Mouse (Mus musculus): ENCODE measurements at regions not wholly inside any gene's neighbourhood (a gene's known extent, or its start where the extent isn't known, plus 50 kb on each side); places are given as distances from the start of the nearest gene placed in this dataset.

DNA sequence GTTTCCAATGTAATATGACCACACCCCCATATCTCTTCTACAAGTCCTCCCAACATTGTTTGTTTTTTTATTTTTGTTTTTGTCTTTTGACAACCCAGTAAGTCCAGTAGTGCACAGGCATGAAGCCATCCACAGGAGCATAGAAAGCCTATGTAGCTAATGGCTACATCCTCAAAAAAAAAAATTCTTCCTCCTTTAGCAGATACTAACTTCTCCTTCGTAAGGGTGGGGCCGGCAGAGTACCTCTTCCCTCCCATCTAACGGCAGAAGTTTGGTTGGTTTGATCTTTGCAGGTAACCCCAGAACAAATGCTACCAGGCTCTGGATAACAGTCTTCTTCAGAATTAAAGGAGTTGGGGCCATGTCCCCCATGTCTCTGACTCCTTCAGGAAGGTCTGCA lies 158.9 kb downstream of the Ly86 start:
- 84% methylated on average over 3 of the region's 3 CpGs for WGBS
- Histone ChIP-seq H3K4me2 (no peak overlapping the region), H3K4me3 (ENCODE audit: low read depth, low read length) (no peak overlapping the region), H3K27me3 (ENCODE audit: insufficient read depth, low read length) (no peaks in the 10 kb centered on the region), H3K36me3 (ENCODE audit: insufficient read depth) (no peaks in the 10 kb centered on the region), H3K4me1 (ENCODE audit: insufficient read depth) (peaks cover 34% of the 10 kb centered on the region), H3K9ac (no peak overlapping the region), H3K9me3 (ENCODE audit: low read depth, low read length) (no peaks in the 10 kb centered on the region), H3K27ac (ENCODE audit: low read depth) (no peak overlapping the region)
- DNase-seq (no peak), ATAC-seq (ENCODE audit: insufficient read depth) (no peak)
- TF ChIP-seq CTCF (IDR thresholded peaks at IDR 0.05; ENCODE audit: low read depth), result no peak

GRCm38 (mm10) chr13:37504373-37504772 lies 159.4 kb downstream of the Ly86 start:
- no peaks in the 10 kb centered on the region for H3K36me3 ChIP-seq (ENCODE audit: insufficient read depth)
- 67% methylated on average over 10 of the region's 10 CpGs for WGBS
- peaks cover 38% of the 10 kb centered on the region for H3K4me1 ChIP-seq (ENCODE audit: insufficient read depth)
- ATAC-seq (ENCODE audit: insufficient read depth) (no peak), DNase-seq (peak; percentile 31)
- no peak overlapping the region for H3K9ac ChIP-seq
- H3K4me3 ChIP-seq (ENCODE audit: low read depth, low read length), result no peak overlapping the region
- no peak overlapping the region for H3K27ac ChIP-seq (ENCODE audit: low read depth)
- no peaks in the 10 kb centered on the region for H3K27me3 ChIP-seq (ENCODE audit: insufficient read depth, low read length)
- no peak overlapping the region for H3K4me2 ChIP-seq
- no peak for TF ChIP-seq CTCF (IDR thresholded peaks at IDR 0.05; ENCODE audit: low read depth)
- no peaks in the 10 kb centered on the region for H3K9me3 ChIP-seq (ENCODE audit: low read depth, low read length)

DNA sequence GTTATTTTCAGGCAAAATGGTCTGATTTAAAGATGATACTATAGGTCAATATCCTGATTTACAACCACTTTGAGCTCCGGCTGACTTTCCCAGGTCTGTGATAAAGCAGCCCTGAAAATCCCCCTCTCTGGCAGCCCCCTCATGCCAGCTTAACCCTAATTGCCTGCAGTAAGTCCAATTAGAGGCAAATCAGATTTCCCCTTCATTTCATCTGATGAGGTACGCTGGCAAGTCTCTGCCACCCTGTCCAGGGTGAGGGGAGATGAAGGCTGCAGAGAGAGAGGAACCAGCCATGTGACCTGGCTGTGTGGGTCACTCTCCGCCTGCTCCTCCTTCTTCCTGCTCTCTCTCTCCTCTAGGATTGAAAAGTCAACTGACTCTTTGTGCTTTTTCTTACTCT lies 160.6 kb downstream of the Ly86 start:
- Histone ChIP-seq H3K9me3 (ENCODE audit: low read depth, low read length) (no peaks in the 10 kb centered on the region), H3K27me3 (ENCODE audit: insufficient read depth, low read length) (no peaks in the 10 kb centered on the region), H3K4me1 (ENCODE audit: insufficient read depth) (peaks cover 49% of the 10 kb centered on the region), H3K4me3 (ENCODE audit: low read depth, low read length) (no peak overlapping the region), H3K36me3 (ENCODE audit: insufficient read depth) (no peaks in the 10 kb centered on the region), H3K27ac (ENCODE audit: low read depth) (peak overlapping the region; percentile 79; the same call in 1 of the 2 replicates), H3K9ac (no peak overlapping the region; the same call in 1 of the 2 replicates), H3K4me2 (no peak overlapping the region)
- no peak for ATAC-seq (ENCODE audit: insufficient read depth)
- TF ChIP-seq CTCF (IDR thresholded peaks at IDR 0.05; ENCODE audit: low read depth), result no peak
- WGBS, result 80% methylated on average over 3 of the region's 3 CpGs
- no peak for DNase-seq

GRCm38 (mm10) chr13:37506046-37506445 lies 161.0 kb downstream of the Ly86 start:
- Histone ChIP-seq H3K9me3 (ENCODE audit: low read depth, low read length) (no peaks in the 10 kb centered on the region), H3K4me1 (ENCODE audit: insufficient read depth) (peaks cover 49% of the 10 kb centered on the region), H3K4me2 (no peak overlapping the region), H3K27me3 (ENCODE audit: insufficient read depth, low read length) (no peaks in the 10 kb centered on the region), H3K4me3 (ENCODE audit: low read depth, low read length) (no peak overlapping the region), H3K9ac (no peak overlapping the region; the same call in 1 of the 2 replicates), H3K36me3 (ENCODE audit: insufficient read depth) (no peaks in the 10 kb centered on the region), H3K27ac (ENCODE audit: low read depth) (peak overlapping the region; percentile 79)
- DNase-seq (peak; percentile 42), ATAC-seq (ENCODE audit: insufficient read depth) (no peak)
- WGBS, result 55% methylated on average over 10 of the region's 10 CpGs
- TF ChIP-seq CTCF (IDR thresholded peaks at IDR 0.05; ENCODE audit: low read depth), result no peak

GRCm38 (mm10) chr13:37506701-37507100 lies 161.7 kb downstream of the Ly86 start:
- Histone ChIP-seq H3K9ac (no peak overlapping the region), H3K9me3 (ENCODE audit: low read depth, low read length) (no peaks in the 10 kb centered on the region), H3K4me2 (no peak overlapping the region), H3K4me1 (ENCODE audit: insufficient read depth) (peaks cover 49% of the 10 kb centered on the region), H3K36me3 (ENCODE audit: insufficient read depth) (no peaks in the 10 kb centered on the region), H3K4me3 (ENCODE audit: low read depth, low read length) (no peak overlapping the region), H3K27me3 (ENCODE audit: insufficient read depth, low read length) (no peaks in the 10 kb centered on the region), H3K27ac (ENCODE audit: low read depth) (peak overlapping the region; percentile 79)
- DNase-seq, result no peak
- no peak for ATAC-seq (ENCODE audit: insufficient read depth)
- 62% methylated on average over 8 of the region's 8 CpGs for WGBS
- TF ChIP-seq CTCF (IDR thresholded peaks at IDR 0.05; ENCODE audit: low read depth), result no peak

DNA sequence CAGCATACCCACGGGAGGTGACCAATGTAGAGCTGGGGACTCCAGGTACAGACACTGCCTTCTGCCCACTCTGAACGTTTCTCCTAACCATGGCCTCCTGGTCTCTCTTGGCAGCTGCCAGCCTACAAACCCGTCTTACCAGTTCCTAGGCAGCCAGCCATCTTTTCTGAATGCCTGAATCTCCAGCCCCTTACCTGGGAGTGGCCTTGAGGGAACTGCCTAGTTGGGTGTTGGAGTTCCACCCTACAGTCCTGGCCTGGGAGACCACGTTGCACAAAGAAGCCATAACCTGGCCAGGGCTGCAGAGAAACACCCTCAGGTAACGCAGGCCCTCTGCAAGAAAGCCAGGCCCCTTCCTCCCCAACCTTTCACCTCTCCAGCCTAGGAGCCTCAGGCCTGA lies 162.1 kb downstream of the Ly86 start:
- peak; percentile 71 for DNase-seq

DNA sequence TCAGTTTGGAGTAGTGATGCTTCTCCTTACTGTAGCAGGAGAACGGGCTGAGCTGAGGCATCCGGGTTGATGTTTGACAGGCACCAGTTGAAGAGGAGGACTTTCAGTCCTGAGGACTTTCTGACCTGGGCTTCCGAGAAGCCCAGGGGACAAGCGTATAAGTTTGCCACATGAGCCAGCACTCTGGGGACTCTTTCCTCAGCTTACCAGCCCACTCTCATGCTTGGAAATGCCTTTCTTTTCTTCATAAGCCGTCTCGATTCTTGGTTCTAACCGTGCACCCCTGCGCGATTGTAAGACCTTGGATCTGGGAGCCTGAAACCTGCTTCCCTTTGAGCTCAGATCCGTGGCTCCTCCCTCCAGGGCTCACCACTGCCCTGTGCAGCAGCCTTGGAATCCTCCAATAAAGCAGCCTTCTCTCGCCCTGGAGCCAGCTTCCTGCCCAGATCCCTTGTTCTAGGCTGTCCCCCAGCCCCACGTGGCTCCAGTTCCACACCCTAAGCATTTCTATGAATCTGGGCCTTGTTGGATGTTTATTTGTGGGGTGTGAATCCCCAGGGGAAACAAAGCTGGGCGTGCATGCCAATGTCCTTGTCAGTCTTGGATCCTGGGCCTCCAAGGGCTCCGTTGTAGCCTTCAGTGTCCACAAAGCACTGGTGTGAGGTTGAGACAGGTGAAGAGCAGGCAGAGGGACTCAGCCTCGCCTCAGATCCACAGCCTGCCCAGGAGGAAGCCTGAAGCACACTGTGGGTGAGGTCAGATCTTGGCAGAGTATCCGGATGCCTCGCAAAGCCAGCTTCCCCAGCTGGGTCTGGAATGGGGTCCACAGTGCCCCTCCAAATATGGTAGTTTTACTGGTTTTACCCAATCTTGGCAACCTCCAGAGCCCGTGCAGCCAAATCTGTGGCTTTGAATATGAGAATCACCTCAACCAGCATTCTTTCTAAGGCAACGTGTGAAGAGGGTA lies 163.7 kb downstream of the Ly86 start:
- Histone ChIP-seq H3K4me3 (ENCODE audit: low read depth, low read length) (no peak overlapping the region), H3K27me3 (ENCODE audit: insufficient read depth, low read length) (no peaks in the 10 kb centered on the region), H3K27ac (ENCODE audit: low read depth) (peak overlapping the region; percentile 89), H3K36me3 (ENCODE audit: insufficient read depth) (no peaks in the 10 kb centered on the region), H3K9me3 (ENCODE audit: low read depth, low read length) (no peaks in the 10 kb centered on the region), H3K4me2 (peak overlapping the region; percentile 42), H3K9ac (peak overlapping the region; percentile 17; the same call in 1 of the 2 replicates), H3K4me1 (ENCODE audit: insufficient read depth) (peaks cover 57% of the 10 kb centered on the region)
- no peak for TF ChIP-seq CTCF (IDR thresholded peaks at IDR 0.05; ENCODE audit: low read depth)
- ATAC-seq (ENCODE audit: insufficient read depth) (peak; percentile 67), DNase-seq (peak; percentile 73)
- 32% methylated on average over 19 of the region's 19 CpGs for WGBS

More for the DNA sequence above, 162.1 kb downstream of the Ly86 start:
- no peak for TF ChIP-seq CTCF (IDR thresholded peaks at IDR 0.05; ENCODE audit: low read depth)
- Histone ChIP-seq H3K9ac (no peak overlapping the region), H3K4me1 (ENCODE audit: insufficient read depth) (peaks cover 49% of the 10 kb centered on the region), H3K27me3 (ENCODE audit: insufficient read depth, low read length) (no peaks in the 10 kb centered on the region), H3K9me3 (ENCODE audit: low read depth, low read length) (no peaks in the 10 kb centered on the region), H3K4me3 (ENCODE audit: low read depth, low read length) (no peak overlapping the region), H3K27ac (ENCODE audit: low read depth) (peak overlapping the region; percentile 79), H3K4me2 (no peak overlapping the region), H3K36me3 (ENCODE audit: insufficient read depth) (no peaks in the 10 kb centered on the region)
- peak; percentile 12; the same call in 1 of the 2 replicates for ATAC-seq (ENCODE audit: insufficient read depth)
- 60% methylated on average over 5 of the region's 5 CpGs for WGBS
